Mouse (Mus musculus): ENCODE measurements around the gene Pdf. TPM values are rescaled to one million over a fixed set of nuclear protein-coding genes. Genes with fewer than 3 reads are reported as not detected.

Gene Pdf
- polyA plus RNA-seq, 2 experiments, result 34.6 to 35.7 TPM

DNA sequence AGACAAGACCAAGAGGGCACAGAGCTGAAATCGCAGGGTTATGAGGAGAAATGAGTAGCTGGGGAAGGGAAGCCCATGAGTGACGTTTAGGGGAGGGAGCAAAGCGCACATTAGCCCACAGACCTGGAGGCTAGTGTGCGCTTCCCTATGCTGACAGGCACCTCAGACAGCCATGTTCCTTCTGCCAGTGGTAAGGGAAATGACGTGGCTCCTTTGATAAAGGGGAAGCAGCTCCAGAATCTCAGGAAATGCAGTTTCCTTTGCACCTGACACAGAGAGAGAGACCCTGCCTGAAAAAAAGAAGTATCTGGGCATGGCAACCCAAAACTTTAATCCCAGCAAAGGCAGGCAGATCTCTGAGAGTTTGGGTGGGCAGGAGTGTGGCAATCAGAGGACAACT is 18.4 kb downstream of the Pdf start:
- ATAC-seq (ENCODE audit: low FRiP score, low read depth) (no peak), DNase-seq (ENCODE audit: low spot score) (no peak)
- Histone ChIP-seq H3K36me3 (ENCODE audit: control insufficient read depth, insufficient read depth, low read length) (no peaks in the 10 kb centered on the region; the same call in 1 of the 2 replicates), H3K27ac (replicated peaks; ENCODE audit: low read depth, low read length) (no peak overlapping the region), H3K4me1 (ENCODE audit: control insufficient read depth, insufficient read depth, low read length) (peaks cover 7% of the 10 kb centered on the region), H3K9me3 (ENCODE audit: control insufficient read depth, low read length) (no peaks in the 10 kb centered on the region), H3K27me3 (ENCODE audit: control insufficient read depth, insufficient read depth, low read length) (no peaks in the 10 kb centered on the region), H3K4me2 (replicated peaks; ENCODE audit: low read depth, low read length, severe bottlenecking) (no peak overlapping the region), H3K4me3 (replicated peaks; ENCODE audit: low read length) (no peak overlapping the region), H3K9ac (ENCODE audit: low read depth, low read length, severe bottlenecking) (no peak overlapping the region)
- no peak for TF ChIP-seq POLR2A (IDR thresholded peaks at IDR 0.05; ENCODE audit: borderline replicate concordance, extremely low read depth, insufficient read depth, insufficient read length)
- 71% methylated on average over 5 of the region's 5 CpGs for WGBS

DNA sequence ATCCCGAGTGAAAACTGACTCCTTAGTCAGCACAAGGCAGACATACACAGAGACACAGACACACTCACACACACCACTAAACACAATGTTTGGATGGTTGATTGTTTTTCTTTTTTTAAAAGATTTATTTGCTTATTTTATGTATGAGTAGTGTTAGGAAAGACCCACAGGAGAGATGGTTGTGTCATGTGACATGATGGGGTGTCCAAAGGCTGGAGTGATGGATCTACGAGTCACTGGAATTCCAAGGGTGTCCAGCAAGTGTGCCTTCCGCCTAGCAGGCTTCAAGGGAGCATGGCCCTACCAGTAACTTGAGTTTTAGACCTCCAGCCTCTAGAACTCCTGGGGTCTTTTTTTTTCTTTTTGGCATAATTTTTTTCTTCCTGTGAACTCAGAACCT is 19.1 kb downstream of the Pdf start:
- no peak for DNase-seq (ENCODE audit: low spot score)
- no peak overlapping the region for H3K4me2 ChIP-seq (replicated peaks; ENCODE audit: low read depth, low read length, severe bottlenecking)
- H3K4me1 ChIP-seq (ENCODE audit: control insufficient read depth, insufficient read depth, low read length), result peaks cover 7% of the 10 kb centered on the region
- no peak for ATAC-seq (ENCODE audit: low FRiP score, low read depth)
- no peak overlapping the region for H3K9ac ChIP-seq (ENCODE audit: low read depth, low read length, severe bottlenecking)
- no peaks in the 10 kb centered on the region; the same call in 1 of the 2 replicates for H3K36me3 ChIP-seq (ENCODE audit: control insufficient read depth, insufficient read depth, low read length)
- no peaks in the 10 kb centered on the region for H3K9me3 ChIP-seq (ENCODE audit: control insufficient read depth, low read length)
- TF ChIP-seq POLR2A (IDR thresholded peaks at IDR 0.05; ENCODE audit: borderline replicate concordance, extremely low read depth, insufficient read depth, insufficient read length), result no peak
- no peak overlapping the region for H3K27ac ChIP-seq (replicated peaks; ENCODE audit: low read depth, low read length)
- H3K27me3 ChIP-seq (ENCODE audit: control insufficient read depth, insufficient read depth, low read length), result no peaks in the 10 kb centered on the region
- H3K4me3 ChIP-seq (replicated peaks; ENCODE audit: low read length), result no peak overlapping the region
- 81% methylated on average over 3 of the region's 3 CpGs for WGBS

DNA sequence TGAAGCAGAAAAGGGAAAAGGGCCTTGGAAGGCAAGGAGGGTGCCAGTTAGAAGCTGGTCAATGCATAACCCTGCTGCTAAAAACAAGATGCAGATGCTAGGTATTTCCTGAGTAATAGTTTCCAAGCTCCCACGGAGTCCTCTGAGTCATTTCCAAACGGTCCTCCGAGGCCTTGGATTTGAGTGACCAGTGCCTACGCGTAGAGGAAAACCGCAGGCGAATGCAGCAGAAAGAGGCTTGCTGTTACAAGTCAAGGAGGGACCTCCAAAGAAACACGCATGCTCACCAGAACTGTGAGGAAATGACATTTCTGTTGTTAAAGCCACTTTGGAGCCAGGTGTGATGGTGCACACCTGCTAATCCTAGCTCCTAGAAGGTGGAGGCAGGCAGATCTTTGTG is 24.9 kb downstream of the Pdf start:
- ATAC-seq (ENCODE audit: low FRiP score, low read depth) (no peak), DNase-seq (ENCODE audit: low spot score) (no peak)
- H3K9me3 ChIP-seq (ENCODE audit: control insufficient read depth, low read length), result no peaks in the 10 kb centered on the region
- H3K27me3 ChIP-seq (ENCODE audit: control insufficient read depth, insufficient read depth, low read length), result no peaks in the 10 kb centered on the region
- WGBS, result 89% methylated on average over 8 of the region's 8 CpGs
- no peaks in the 10 kb centered on the region for H3K4me1 ChIP-seq (ENCODE audit: control insufficient read depth, insufficient read depth, low read length)
- no peak overlapping the region for H3K27ac ChIP-seq (replicated peaks; ENCODE audit: low read depth, low read length)
- no peaks in the 10 kb centered on the region for H3K36me3 ChIP-seq (ENCODE audit: control insufficient read depth, insufficient read depth, low read length)
- H3K4me3 ChIP-seq (replicated peaks; ENCODE audit: low read length), result no peak overlapping the region
- no peak for TF ChIP-seq POLR2A (IDR thresholded peaks at IDR 0.05; ENCODE audit: borderline replicate concordance, extremely low read depth, insufficient read depth, insufficient read length)
- H3K9ac ChIP-seq (ENCODE audit: low read depth, low read length, severe bottlenecking), result no peak overlapping the region
- H3K4me2 ChIP-seq (replicated peaks; ENCODE audit: low read depth, low read length, severe bottlenecking), result no peak overlapping the region

DNA sequence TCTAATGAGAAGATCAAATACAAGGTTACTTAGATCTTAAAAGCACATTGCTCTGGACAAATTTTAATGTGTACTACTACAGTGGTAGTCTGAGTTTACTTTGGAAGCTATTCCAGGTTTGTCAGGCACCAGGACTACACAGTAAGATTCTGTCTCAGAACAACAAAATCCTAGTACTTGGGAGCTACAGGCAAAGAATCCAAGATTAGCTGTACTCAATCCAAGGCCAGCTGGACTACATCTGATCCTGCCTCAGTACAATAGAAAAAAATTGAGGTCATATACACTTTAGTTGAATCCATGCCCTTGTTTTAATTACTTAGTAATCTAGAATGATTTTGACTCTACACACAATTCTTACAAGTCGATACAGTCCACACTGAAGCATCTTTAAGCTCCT is 33.5 kb downstream of the Pdf start:
- Histone ChIP-seq H3K4me1 (ENCODE audit: control insufficient read depth, insufficient read depth, low read length) (no peaks in the 10 kb centered on the region), H3K9me3 (ENCODE audit: control insufficient read depth, low read length) (no peaks in the 10 kb centered on the region), H3K4me2 (replicated peaks; ENCODE audit: low read depth, low read length, severe bottlenecking) (no peak overlapping the region), H3K27ac (replicated peaks; ENCODE audit: low read depth, low read length) (no peak overlapping the region), H3K4me3 (replicated peaks; ENCODE audit: low read length) (no peak overlapping the region), H3K36me3 (ENCODE audit: control insufficient read depth, insufficient read depth, low read length) (peaks cover 30% of the 10 kb centered on the region), H3K27me3 (ENCODE audit: control insufficient read depth, insufficient read depth, low read length) (no peaks in the 10 kb centered on the region), H3K9ac (ENCODE audit: low read depth, low read length, severe bottlenecking) (no peak overlapping the region)
- 100% methylated on average over 1 of the region's 1 CpGs for WGBS
- no peak for TF ChIP-seq POLR2A (IDR thresholded peaks at IDR 0.05; ENCODE audit: borderline replicate concordance, extremely low read depth, insufficient read depth, insufficient read length)
- DNase-seq (ENCODE audit: low spot score) (no peak), ATAC-seq (ENCODE audit: low FRiP score, low read depth) (no peak)

DNA sequence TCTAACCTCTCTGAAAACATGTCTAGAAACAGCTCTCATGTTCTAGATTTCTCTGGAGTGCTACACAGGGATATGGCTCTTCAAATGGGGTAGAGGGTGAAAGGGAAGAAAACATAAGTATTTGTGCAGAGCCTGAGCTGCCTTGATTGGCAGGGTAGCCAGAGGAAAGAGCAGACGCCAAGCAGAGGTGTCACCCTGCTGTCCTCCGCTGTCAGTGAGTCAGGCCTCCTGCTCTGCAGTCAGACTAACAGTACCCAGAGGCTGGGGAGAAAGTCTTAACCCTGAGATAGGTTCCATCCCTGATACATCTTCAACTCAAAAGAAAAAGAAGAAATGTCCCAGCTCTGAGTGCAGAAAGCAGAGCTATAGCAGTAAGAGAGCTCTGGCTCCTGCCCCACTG is 35.7 kb downstream of the Pdf start:
- Histone ChIP-seq H3K27me3 (ENCODE audit: control insufficient read depth, insufficient read depth, low read length) (no peaks in the 10 kb centered on the region), H3K4me3 (replicated peaks; ENCODE audit: low read length) (no peak overlapping the region), H3K36me3 (ENCODE audit: control insufficient read depth, insufficient read depth, low read length) (peaks cover 40% of the 10 kb centered on the region), H3K9ac (ENCODE audit: low read depth, low read length, severe bottlenecking) (no peak overlapping the region), H3K4me2 (replicated peaks; ENCODE audit: low read depth, low read length, severe bottlenecking) (no peak overlapping the region), H3K9me3 (ENCODE audit: control insufficient read depth, low read length) (no peaks in the 10 kb centered on the region), H3K27ac (replicated peaks; ENCODE audit: low read depth, low read length) (no peak overlapping the region), H3K4me1 (ENCODE audit: control insufficient read depth, insufficient read depth, low read length) (no peaks in the 10 kb centered on the region)
- no peak for DNase-seq (ENCODE audit: low spot score)
- ATAC-seq (ENCODE audit: low FRiP score, low read depth), result no peak
- no peak for TF ChIP-seq POLR2A (IDR thresholded peaks at IDR 0.05; ENCODE audit: borderline replicate concordance, extremely low read depth, insufficient read depth, insufficient read length)
- WGBS, result 82% methylated on average over 2 of the region's 2 CpGs

DNA sequence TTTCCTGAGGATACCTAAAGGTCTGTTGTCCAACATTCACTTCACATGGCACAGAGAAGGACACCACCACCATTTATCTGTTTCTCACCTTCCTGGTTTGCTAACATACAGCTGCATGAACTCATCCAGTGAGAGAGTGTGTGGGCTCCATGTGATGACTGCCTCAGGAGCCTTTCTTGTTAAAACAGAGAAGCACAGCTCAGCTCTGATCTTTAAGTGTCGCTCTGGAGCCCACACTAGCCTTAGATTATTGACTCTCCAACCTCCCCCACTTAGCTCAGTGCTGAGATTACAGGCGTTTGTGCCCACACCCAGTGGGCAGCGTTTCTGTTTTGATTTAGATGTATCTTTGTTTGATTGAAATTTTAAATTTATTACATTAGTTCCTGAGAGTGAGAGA is 40.6 kb downstream of the Pdf start:
- no peak overlapping the region for H3K27ac ChIP-seq (replicated peaks; ENCODE audit: low read depth, low read length)
- peaks cover 64% of the 10 kb centered on the region for H3K36me3 ChIP-seq (ENCODE audit: control insufficient read depth, insufficient read depth, low read length)
- H3K9me3 ChIP-seq (ENCODE audit: control insufficient read depth, low read length), result no peaks in the 10 kb centered on the region
- no peak for ATAC-seq (ENCODE audit: low FRiP score, low read depth)
- no peaks in the 10 kb centered on the region for H3K4me1 ChIP-seq (ENCODE audit: control insufficient read depth, insufficient read depth, low read length)
- no peak for TF ChIP-seq POLR2A (IDR thresholded peaks at IDR 0.05; ENCODE audit: borderline replicate concordance, extremely low read depth, insufficient read depth, insufficient read length)
- no peak overlapping the region for H3K9ac ChIP-seq (ENCODE audit: low read depth, low read length, severe bottlenecking)
- H3K4me2 ChIP-seq (replicated peaks; ENCODE audit: low read depth, low read length, severe bottlenecking), result no peak overlapping the region
- no peaks in the 10 kb centered on the region for H3K27me3 ChIP-seq (ENCODE audit: control insufficient read depth, insufficient read depth, low read length)
- no peak overlapping the region for H3K4me3 ChIP-seq (replicated peaks; ENCODE audit: low read length)
- 90% methylated on average over 3 of the region's 3 CpGs for WGBS
- no peak for DNase-seq (ENCODE audit: low spot score)
